Mouse (Mus musculus): ENCODE data around the gene Sorcs3. TPM values are rescaled to one million over a fixed set of nuclear protein-coding genes. Genes with fewer than 3 reads are reported as not detected.

Gene Sorcs3
- polyA plus RNA-seq, 1 experiment from 2014 or later: 0.05 TPM

DNA sequence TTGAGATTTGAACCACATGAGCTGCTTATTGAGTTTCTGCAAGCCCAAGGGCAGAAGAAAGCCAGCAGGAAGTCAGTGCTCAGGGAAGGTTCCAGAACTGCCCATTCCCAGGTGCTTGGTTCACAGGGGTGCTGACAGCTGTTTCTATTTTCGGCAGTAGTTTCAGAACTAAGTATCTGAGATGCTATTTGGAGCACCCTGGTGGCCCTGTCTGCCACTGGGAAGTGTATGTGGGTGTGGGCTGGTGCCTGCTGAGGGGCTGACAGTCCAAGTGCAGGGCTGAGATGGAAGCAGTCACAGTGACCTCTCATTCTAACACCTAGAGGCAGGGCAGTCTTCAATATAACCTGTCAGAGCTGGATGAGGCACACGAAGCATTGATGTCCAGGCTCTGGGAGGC lies 127.3 kb downstream of the Sorcs3 start:
- CTCF ChIA-PET: no interaction called here
- ATAC-seq (no peak), DNase-seq (ENCODE audit: low read depth, low spot score) (no peak)
- TF ChIP-seq CTCF (IDR thresholded peaks at IDR 0.05): no peak
- H3K27me3 ChIP-seq: peaks cover 5% of the 10 kb centered on the region
- in situ Hi-C loops (cut with MboI; ENCODE audit: low pct_unique_long_range_greater_than_20kb): no loop called here
- POLR2A ChIA-PET: interaction anchor here (0.7 kb wide), 1 partner anchor 539 kb away, joined by 3 read pairs; no protein-coding TSS in a partner anchor

- no peak for ATAC-seq
- ChIA-PET CTCF (no interaction called here), POLR2A (no interaction called here)
- TF ChIP-seq CTCF (IDR thresholded peaks at IDR 0.05): no peak
- in situ Hi-C loops (cut with MboI; ENCODE audit: low pct_unique_long_range_greater_than_20kb): no loop called here
- no peak for DNase-seq (ENCODE audit: low read depth, low spot score)
- peaks cover 6% of the 10 kb centered on the region for H3K27me3 ChIP-seq
These were observed 131.6 kb downstream of the Sorcs3 start for GRCm38 (mm10) chr19:48337461-48337860.

GRCm38 (mm10) chr19:48338098-48338497 lies 132.3 kb downstream of the Sorcs3 start:
- POLR2A ChIA-PET: no interaction called here
- TF ChIP-seq CTCF (IDR thresholded peaks at IDR 0.05): no peak
- CTCF ChIA-PET: interaction anchor here (0.7 to 1.5 kb wide), 2 partner anchors 14 to 97 kb away, joined by 3 read pairs; no protein-coding TSS in a partner anchor
- H3K27me3 ChIP-seq: peaks cover 5% of the 10 kb centered on the region
- ATAC-seq: no peak
- in situ Hi-C loops (cut with MboI; ENCODE audit: low pct_unique_long_range_greater_than_20kb): no loop called here
- no peak for DNase-seq (ENCODE audit: low read depth, low spot score)

DNA sequence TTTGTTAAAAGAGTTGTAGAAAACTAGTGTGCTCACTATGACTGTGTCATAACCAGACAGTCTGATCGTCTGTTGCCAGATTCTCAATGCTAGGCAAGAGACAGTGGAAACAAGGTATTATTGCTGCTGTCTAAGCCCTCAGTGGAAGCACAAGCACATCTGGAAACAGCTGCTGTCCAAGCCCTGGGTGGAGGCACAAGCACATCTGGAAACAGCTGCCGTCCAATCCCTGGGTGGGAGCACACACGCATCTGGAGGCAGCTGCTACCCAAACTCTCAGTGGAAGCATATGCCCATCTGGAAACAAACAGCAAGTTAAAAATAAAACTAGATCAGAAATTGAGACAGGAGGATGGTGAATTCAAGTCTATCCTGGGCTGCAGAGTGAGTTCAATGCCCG lies 136.9 kb downstream of the Sorcs3 start:
- in situ Hi-C loops (cut with MboI; ENCODE audit: low pct_unique_long_range_greater_than_20kb): no loop called here
- ChIA-PET POLR2A (no interaction called here), CTCF (no interaction called here)
- TF ChIP-seq CTCF (IDR thresholded peaks at IDR 0.05): no peak
- H3K27me3 ChIP-seq: peaks cover 10% of the 10 kb centered on the region
- ATAC-seq: no peak
- no peak for DNase-seq (ENCODE audit: low read depth, low spot score)

DNA sequence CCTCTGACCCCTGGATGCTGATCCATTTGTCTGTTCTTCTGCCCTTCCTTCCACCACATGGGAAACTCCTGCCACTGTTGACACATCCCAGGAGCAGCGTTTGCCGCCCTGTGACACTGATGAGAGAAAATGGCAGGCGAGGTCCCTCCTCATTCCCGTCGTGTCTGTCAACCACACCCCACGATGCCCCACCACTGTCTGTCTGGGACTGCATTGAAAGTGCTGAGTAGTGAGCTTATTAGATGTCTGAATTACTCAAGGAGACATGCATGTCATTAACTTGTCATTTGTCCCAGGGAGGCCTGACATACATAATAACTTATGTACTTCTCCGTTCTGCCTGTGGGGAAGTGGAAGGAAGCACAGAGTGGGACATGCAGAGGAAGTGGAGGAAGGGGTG lies 137.6 kb downstream of the Sorcs3 start:
- peaks cover 10% of the 10 kb centered on the region for H3K27me3 ChIP-seq
- ChIA-PET CTCF (no interaction called here), POLR2A (no interaction called here)
- ATAC-seq (no peak), DNase-seq (ENCODE audit: low read depth, low spot score) (no peak)
- in situ Hi-C loops (cut with MboI; ENCODE audit: low pct_unique_long_range_greater_than_20kb): no loop called here
- TF ChIP-seq CTCF (IDR thresholded peaks at IDR 0.05): no peak

DNA sequence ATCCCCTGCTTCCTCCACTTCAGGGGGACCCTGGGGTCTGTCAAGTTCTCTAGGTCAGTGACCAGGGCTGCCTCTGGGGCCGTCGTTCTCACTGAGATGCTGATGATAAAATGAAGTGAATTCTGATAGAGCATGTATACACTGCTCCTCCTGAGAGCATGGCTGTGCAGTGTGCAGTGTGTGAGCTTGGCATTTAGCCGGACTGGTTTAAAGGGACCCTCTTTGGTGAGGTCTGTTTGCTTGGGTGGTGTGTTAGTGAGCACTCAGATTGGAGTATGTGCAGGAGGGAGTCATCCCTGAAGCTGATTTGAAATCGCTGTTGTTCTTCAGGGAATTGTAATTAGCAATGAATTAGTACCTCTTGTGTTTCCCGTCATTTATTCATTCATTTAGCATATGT lies 141.3 kb downstream of the Sorcs3 start:
- DNase-seq (ENCODE audit: low read depth, low spot score) (no peak), ATAC-seq (no peak)
- TF ChIP-seq CTCF (IDR thresholded peaks at IDR 0.05): no peak

GRCm38 (mm10) chr19:48356806-48357205 lies 151.0 kb downstream of the Sorcs3 start:
- in situ Hi-C loops (cut with MboI; ENCODE audit: low pct_unique_long_range_greater_than_20kb): no loop called here
- no peak for TF ChIP-seq CTCF (IDR thresholded peaks at IDR 0.05)
- no peak for DNase-seq (ENCODE audit: low read depth, low spot score)
- ChIA-PET CTCF (interaction anchor here (1.5 kb wide), 2 partner anchors 8 to 38 kb away, joined by 3 to 5 read pairs; no protein-coding TSS in a partner anchor), POLR2A (no interaction called here)
- ATAC-seq: no peak
- peaks cover 10% of the 10 kb centered on the region for H3K27me3 ChIP-seq

More for the DNA sequence above, 141.3 kb downstream of the Sorcs3 start:
- ChIA-PET CTCF (interaction anchor here (1.9 kb wide), 1 partner anchor 15 kb away, joined by 5 read pairs; no protein-coding TSS in a partner anchor), POLR2A (no interaction called here)
- in situ Hi-C loops (cut with MboI; ENCODE audit: low pct_unique_long_range_greater_than_20kb): no loop called here
- peaks cover 6% of the 10 kb centered on the region for H3K27me3 ChIP-seq

DNA sequence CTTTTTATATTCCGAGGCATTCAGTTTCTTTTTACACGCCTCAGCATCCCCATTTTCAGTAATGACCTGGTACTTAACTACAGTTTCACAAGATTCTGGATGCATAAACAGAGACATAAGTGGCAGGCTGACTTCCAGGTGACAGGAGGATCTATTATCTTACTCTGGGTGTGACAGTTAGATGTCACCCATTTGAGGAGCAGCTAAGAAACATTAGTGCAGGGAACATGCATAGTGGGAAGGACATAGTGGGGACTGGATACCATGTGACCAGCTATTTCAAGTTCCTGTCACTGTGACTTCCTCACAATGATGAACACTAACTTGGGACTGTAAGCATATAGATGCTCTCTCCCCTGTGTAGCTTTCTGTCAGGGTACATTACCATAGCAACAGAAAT lies 156.3 kb downstream of the Sorcs3 start:
- POLR2A ChIA-PET: interaction anchor here (0.7 kb wide), 1 partner anchor 73 kb away, joined by 3 read pairs; no protein-coding TSS in a partner anchor
- peaks cover 23% of the 10 kb centered on the region for H3K27me3 ChIP-seq
- ATAC-seq: no peak
- TF ChIP-seq CTCF (IDR thresholded peaks at IDR 0.05): no peak
- CTCF ChIA-PET: interaction anchor here (0.8 to 1.6 kb wide), 2 partner anchors 10 to 15 kb away, joined by 5 to 6 read pairs; no protein-coding TSS in a partner anchor
- DNase-seq (ENCODE audit: low read depth, low spot score): no peak
- in situ Hi-C loops (cut with MboI; ENCODE audit: low pct_unique_long_range_greater_than_20kb): no loop called here

DNA sequence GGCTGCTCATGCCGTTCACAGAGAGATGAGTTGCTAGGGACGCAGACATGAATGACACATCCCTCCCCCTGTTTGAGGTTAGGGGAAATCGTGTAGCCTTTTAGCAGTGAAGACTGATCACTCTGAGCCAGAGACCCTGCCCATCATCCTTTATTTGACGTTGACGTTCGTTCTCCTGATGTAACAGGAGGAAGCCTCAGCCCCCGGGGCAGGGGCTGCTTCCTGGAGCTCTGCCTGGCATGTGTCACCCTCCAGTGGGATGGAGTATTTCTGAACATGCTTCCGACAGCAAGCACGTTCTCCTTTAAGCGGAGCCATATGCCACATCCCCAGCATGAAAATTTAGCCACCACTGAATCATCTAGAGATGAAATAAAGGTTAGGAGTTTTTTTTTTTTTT lies 162.2 kb downstream of the Sorcs3 start:
- no peak for DNase-seq (ENCODE audit: low read depth, low spot score)
- in situ Hi-C loops (cut with MboI; ENCODE audit: low pct_unique_long_range_greater_than_20kb): no loop called here
- no peak for ATAC-seq
- TF ChIP-seq CTCF (IDR thresholded peaks at IDR 0.05): no peak
- H3K27me3 ChIP-seq: peaks cover 38% of the 10 kb centered on the region
- ChIA-PET CTCF (interaction anchor here (1.0 to 1.2 kb wide), 3 partner anchors 36 to 609 kb away, joined by 3 to 4 read pairs (median 3); no protein-coding TSS in a partner anchor), POLR2A (no interaction called here)

DNA sequence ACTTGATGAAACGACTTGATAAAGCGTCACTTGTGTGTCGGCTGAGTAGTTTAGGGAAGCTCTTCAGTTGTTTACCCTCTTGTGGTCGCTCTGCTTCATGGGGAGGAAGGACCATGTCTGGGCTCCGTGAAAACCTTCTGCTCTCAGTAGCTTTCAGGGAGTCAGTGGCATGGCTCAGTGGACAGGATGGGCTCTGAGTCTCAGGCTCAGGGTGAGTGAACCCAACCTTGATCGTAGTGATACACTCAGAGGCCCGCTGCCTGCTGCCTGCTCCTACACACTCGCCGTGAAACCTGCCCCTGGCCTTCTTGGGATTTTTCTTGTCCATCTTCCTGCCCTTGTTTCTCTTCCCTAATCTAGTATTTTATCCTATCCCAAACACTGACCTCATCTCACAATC lies 166.0 kb downstream of the Sorcs3 start:
- peaks cover 25% of the 10 kb centered on the region for H3K27me3 ChIP-seq
- no peak for DNase-seq (ENCODE audit: low read depth, low spot score)
- ATAC-seq: no peak
- in situ Hi-C loops (cut with MboI; ENCODE audit: low pct_unique_long_range_greater_than_20kb): no loop called here
- POLR2A ChIA-PET: no interaction called here
- CTCF ChIA-PET: no interaction called here
- TF ChIP-seq CTCF (IDR thresholded peaks at IDR 0.05): no peak

DNA sequence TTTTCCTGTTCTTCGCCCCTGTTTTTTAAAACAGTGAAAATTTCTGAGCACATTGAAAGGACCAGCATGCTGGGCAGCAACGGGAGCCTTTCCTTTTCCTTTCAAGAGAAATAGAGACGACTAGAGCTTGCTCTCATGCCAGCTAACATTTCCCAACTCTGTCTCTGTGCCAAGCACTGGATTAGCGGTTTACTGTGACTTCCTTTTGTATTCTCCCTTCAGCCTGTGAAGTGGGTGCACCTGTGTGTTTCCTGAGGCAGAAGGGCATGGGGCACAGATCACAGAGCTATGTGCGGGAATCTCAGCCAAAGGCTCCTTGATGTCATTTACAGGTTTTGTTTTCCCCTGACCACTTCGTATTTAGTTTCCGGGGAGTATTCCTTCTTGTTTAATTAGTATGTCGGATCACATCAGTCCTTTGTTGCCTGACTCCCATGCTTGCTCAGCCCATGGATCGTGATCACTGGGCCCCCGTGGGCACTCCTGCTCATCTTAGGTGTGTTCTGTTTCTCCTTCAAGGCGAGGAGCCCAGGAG lies 172.2 kb downstream of the Sorcs3 start:
- ChIA-PET CTCF (no interaction called here), POLR2A (no interaction called here)
- ATAC-seq (no peak), DNase-seq (ENCODE audit: low read depth, low spot score) (no peak)
- in situ Hi-C loops (cut with MboI; ENCODE audit: low pct_unique_long_range_greater_than_20kb): no loop called here
- TF ChIP-seq CTCF (IDR thresholded peaks at IDR 0.05): no peak
- peaks cover 4% of the 10 kb centered on the region for H3K27me3 ChIP-seq

DNA sequence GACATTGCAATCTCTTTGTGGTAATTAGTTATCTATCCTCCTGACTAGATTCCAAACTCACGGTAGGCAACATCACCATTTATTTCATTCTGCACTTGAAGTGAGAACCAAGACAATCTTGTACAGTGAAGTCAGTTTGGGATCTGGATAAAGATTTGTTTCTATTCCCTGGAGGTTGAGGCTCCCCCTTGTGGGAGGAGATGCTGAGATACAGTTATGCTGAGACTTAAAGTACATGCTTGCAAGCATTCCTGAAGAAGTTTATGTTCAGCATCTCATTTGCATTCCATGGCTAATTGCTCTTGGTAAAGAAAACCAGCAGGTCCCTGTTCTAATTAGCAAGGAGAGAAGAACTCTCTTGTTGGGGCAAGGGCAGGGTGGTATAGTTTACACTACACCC lies 185.7 kb downstream of the Sorcs3 start:
- peaks cover 10% of the 10 kb centered on the region for H3K27me3 ChIP-seq
- POLR2A ChIA-PET: no interaction called here
- ATAC-seq (no peak), DNase-seq (ENCODE audit: low read depth, low spot score) (no peak)
- CTCF ChIA-PET: no interaction called here
- in situ Hi-C loops (cut with MboI; ENCODE audit: low pct_unique_long_range_greater_than_20kb): no loop called here
- TF ChIP-seq CTCF (IDR thresholded peaks at IDR 0.05): peak; percentile 24
